Mouse (Mus musculus) limb, embryonic 11.5 days (tissue): ENCODE measurements around the gene Dcaf5. TPM values are rescaled to one million over a fixed set of nuclear protein-coding genes. Genes with fewer than 3 reads are reported as not detected.

Experiments
- ATAC-seq: fragments of 200-750 bp; cut with Nextera tagmentation; 2 replicates; pipeline ENCODE4 v1.8.0; 2017; ENCODE audit warnings: low read depth; ENCODE audit not compliant: insufficient number of reproducible peaks, low FRiP score, low TSS enrichment
- DNase-seq: peaks from one replicate; pipeline ENCODE4 v3.0.0-alpha.2; 2015; ENCODE audit warnings: low spot score
- H3K27ac ChIP-seq: fragments of 300-500 bp; sonication (generic); replicated peaks from 2 replicates; pipeline ENCODE4 v1.5.1; 2014; ENCODE audit warnings: low read depth, mild to moderate bottlenecking, low read length
- H3K27me3 ChIP-seq: fragments of 300-500 bp; sonication (generic); 2 replicates; pipeline ENCODE4 v1.6.1; 2014; ENCODE audit warnings: mild to moderate bottlenecking, low read length, mixed read lengths; ENCODE audit not compliant: control insufficient read depth, insufficient read depth
- H3K36me3 ChIP-seq: fragments of 300-500 bp; sonication (generic); 2 replicates; pipeline ENCODE4 v1.6.1; 2014; ENCODE audit warnings: mild to moderate bottlenecking, low read length, moderate library complexity, mixed read lengths; ENCODE audit not compliant: control insufficient read depth, insufficient read depth
- H3K4me1 ChIP-seq: fragments of 300-500 bp; sonication (generic); 2 replicates; pipeline ENCODE4 v1.6.1; 2014; ENCODE audit warnings: low read length, mixed read lengths; ENCODE audit not compliant: control insufficient read depth, insufficient read depth
- H3K4me2 ChIP-seq: fragments of 300-500 bp; sonication (generic); 2 replicates; pipeline ENCODE4 v1.6.1; 2014; ENCODE audit warnings: low read depth, mild to moderate bottlenecking, moderate library complexity; ENCODE audit not compliant: severe bottlenecking
- H3K4me3 ChIP-seq: fragments of 300-500 bp; sonication (generic); 2 replicates; pipeline ENCODE4 v1.5.1; 2014; ENCODE audit warnings: low read depth, low read length
- H3K9ac ChIP-seq: fragments of 300-500 bp; sonication (generic); 2 replicates; pipeline ENCODE4 v1.6.1; 2014; ENCODE audit warnings: mild to moderate bottlenecking, low read length
- H3K9me3 ChIP-seq: fragments of 300-500 bp; sonication (generic); 2 replicates; pipeline ENCODE4 v1.6.1; 2016; ENCODE audit warnings: low read length; ENCODE audit not compliant: control insufficient read depth
- WGBS: fragments of 180-500 bp; shearing (Covaris S2); extraction: QIAGEN DNeasy Blood & Tissue Kit; methylation state at CpG from one replicate; pipeline ENCODE4 v1.1.7; 2014; 5-methylcytosine and 5-hydroxymethylcytosine counted together
- polyA plus RNA-seq: library from polyadenylated mRNA; unstranded; fragments of >200 nt; fragmentation: Nextera tagmentation; extraction: Ambion mirVana; gene quantifications from 2 replicates; pipeline ENCODE4 v1.2.1, GENCODE M21; 2014

Gene Dcaf5
- polyA plus RNA-seq, 1 experiment from 2014 or later = 10.3 TPM

DNA sequence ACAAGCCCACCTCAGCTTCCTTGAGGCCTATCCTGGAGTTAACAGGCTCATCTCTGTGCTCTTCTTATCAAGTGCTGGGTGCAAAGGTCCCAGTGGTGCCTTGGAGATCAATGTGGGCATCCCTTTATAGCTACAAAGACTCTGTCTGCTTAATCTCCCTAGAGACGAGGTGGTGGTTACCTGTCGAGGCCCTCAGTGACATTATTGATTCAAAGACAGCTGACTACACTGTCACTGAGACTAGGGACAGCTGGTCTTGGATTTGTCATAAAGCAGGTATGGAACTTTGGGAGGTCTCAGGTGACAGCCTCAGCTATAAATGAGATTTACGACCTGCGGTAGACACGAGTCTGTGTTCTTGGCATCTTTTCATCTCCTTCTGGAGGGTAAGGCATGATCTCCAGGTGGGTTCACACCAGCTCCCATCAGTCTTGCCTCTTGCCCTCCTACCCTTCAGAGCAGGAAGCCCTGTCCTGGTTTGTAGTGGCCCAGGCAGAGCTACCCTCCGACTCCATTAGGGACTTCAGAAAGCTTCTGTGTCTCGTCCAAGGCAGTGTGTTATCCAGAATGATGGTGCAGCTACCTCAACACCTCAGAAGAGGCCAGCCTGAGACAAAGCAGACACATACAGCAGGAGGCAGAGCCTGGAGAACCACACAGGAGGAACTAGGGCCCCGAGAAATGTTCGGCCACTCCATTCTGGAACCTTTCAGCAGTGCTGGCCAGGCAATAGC lies 112.2 kb downstream of the Dcaf5 start:
- no peak overlapping the region for H3K4me2 ChIP-seq
- no peak overlapping the region for H3K27ac ChIP-seq
- peak; percentile 31; the same call in 1 of the 2 replicates for ATAC-seq
- H3K9ac ChIP-seq = no peak overlapping the region
- H3K4me1 ChIP-seq = no peaks in the 10 kb centered on the region; the same call in 1 of the 2 replicates
- no peak for DNase-seq
- H3K4me3 ChIP-seq = no peak overlapping the region
- peaks cover 2% of the 10 kb centered on the region; the same call in 1 of the 2 replicates for H3K36me3 ChIP-seq
- H3K27me3 ChIP-seq = no peaks in the 10 kb centered on the region
- H3K9me3 ChIP-seq = no peaks in the 10 kb centered on the region
- WGBS = 34% methylated on average over 9 of the region's 9 CpGs

DNA sequence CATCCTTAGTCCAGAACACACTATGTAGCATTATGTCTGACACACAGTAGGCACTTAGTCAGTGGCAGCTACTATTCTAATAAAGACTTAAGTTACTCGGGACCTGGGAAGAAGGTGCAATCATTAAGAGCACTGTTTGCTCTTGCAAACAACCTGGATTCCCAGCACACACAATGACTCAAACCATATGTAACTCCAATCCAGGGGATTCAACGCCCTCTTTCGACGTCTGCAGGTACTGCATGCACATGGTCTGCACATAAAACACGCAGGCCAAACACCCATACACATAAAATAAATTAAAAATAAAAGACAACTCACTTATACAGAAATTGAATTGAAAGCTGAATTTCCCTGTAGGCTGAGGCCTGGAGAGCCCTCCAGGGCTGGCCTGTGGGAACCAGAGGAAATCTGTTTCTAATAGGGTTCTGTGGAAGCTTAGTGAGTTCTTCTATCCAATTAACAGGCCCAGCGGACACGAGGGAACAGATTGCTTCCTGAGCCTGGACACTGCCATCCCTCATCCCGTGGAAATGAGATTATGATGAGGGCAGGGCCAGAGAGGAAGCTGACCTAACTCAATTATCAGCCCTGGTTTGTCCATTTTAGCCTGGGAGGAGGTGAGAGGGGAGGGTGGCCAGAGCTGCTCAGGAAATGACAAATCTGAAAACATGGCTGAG lies 112.9 kb downstream of the Dcaf5 start:
- H3K9me3 ChIP-seq = no peaks in the 10 kb centered on the region
- H3K4me3 ChIP-seq = no peak overlapping the region
- H3K9ac ChIP-seq = no peak overlapping the region
- DNase-seq = no peak
- H3K4me2 ChIP-seq = no peak overlapping the region
- ATAC-seq = no peak
- no peak overlapping the region for H3K27ac ChIP-seq
- H3K4me1 ChIP-seq = no peaks in the 10 kb centered on the region; the same call in 1 of the 2 replicates
- WGBS = 44% methylated on average over 8 of the region's 8 CpGs
- H3K27me3 ChIP-seq = no peaks in the 10 kb centered on the region
- H3K36me3 ChIP-seq = peaks cover 2% of the 10 kb centered on the region; the same call in 1 of the 2 replicates

DNA sequence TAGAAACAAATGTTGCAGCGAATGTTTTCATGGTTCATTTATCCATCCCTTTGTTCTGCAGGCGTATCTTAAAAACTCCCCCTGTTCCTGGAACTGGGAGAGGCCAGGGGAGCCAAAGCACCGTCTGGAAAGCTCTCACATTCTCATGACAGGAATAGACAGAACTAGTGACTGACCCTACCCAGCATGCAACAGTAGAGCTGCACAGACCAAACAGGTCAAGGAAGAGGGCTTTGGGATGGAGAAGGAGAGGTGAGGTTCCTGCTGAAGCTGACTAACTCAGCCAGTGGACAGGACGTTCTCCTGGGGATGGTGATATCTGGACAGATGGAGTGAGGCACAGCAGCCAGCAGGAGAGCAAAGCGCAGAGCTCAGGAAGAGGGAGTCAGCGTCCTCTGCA lies 113.9 kb downstream of the Dcaf5 start:
- Histone ChIP-seq H3K27me3 (no peaks in the 10 kb centered on the region), H3K4me1 (no peaks in the 10 kb centered on the region; the same call in 1 of the 2 replicates), H3K27ac (no peak overlapping the region), H3K4me2 (no peak overlapping the region), H3K9me3 (no peaks in the 10 kb centered on the region), H3K4me3 (no peak overlapping the region), H3K9ac (no peak overlapping the region), H3K36me3 (peaks cover 2% of the 10 kb centered on the region; the same call in 1 of the 2 replicates)
- ATAC-seq (no peak), DNase-seq (no peak)
- WGBS = 75% methylated on average over 6 of the region's 6 CpGs

DNA sequence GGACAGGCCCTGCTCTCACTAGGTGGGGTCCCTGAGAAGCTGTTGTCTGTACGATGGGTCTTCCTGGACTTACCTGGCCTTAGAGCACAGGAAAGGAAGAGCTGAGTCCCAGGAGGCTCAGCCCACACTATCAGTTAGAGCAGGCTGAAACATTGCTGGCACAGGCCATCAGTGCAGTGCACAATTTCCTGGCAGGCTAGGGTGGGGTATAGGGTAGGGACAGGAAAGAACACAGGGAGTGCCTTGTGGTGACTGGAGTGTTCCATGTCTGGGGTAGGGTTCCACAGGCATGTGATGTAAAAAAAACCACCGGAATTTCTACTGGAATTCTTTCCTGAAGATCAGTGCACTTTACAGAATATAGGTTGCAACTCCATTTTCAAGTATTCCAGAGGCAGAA lies 117.3 kb downstream of the Dcaf5 start:
- WGBS = 95% methylated on average over 2 of the region's 2 CpGs

DNA sequence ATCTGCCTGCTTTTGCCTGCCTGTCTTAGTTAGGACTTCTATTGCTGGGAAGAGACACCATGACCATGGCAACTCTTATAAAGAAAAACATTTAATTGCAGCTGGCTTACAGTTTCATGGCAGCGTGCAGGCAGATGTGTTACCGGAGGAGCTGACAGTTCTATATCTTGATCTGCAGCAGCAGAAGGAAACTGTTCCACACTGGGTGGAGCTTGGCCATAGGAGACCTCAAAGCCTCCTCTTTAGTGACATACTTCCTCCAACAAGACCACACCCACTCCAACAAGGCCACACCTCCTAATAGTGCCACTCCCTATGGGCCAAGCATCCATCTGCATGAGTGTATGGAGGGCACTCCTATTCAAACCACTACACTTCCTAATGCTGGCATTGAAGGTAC lies 121.1 kb downstream of the Dcaf5 start:
- no peak overlapping the region for H3K4me3 ChIP-seq
- H3K4me1 ChIP-seq = no peaks in the 10 kb centered on the region
- no peak overlapping the region for H3K9ac ChIP-seq
- H3K9me3 ChIP-seq = no peaks in the 10 kb centered on the region
- no peaks in the 10 kb centered on the region for H3K36me3 ChIP-seq
- H3K27ac ChIP-seq = no peak overlapping the region
- no peak for DNase-seq
- WGBS = 98% methylated on average over 2 of the region's 2 CpGs
- no peak for ATAC-seq
- H3K4me2 ChIP-seq = no peak overlapping the region
- H3K27me3 ChIP-seq = no peaks in the 10 kb centered on the region

More for the DNA sequence above, 117.3 kb downstream of the Dcaf5 start:
- Histone ChIP-seq H3K9me3 (no peaks in the 10 kb centered on the region), H3K4me1 (no peaks in the 10 kb centered on the region), H3K4me3 (no peak overlapping the region), H3K9ac (no peak overlapping the region), H3K27ac (no peak overlapping the region), H3K27me3 (no peaks in the 10 kb centered on the region), H3K36me3 (no peaks in the 10 kb centered on the region), H3K4me2 (no peak overlapping the region)
- ATAC-seq (no peak), DNase-seq (no peak)

DNA sequence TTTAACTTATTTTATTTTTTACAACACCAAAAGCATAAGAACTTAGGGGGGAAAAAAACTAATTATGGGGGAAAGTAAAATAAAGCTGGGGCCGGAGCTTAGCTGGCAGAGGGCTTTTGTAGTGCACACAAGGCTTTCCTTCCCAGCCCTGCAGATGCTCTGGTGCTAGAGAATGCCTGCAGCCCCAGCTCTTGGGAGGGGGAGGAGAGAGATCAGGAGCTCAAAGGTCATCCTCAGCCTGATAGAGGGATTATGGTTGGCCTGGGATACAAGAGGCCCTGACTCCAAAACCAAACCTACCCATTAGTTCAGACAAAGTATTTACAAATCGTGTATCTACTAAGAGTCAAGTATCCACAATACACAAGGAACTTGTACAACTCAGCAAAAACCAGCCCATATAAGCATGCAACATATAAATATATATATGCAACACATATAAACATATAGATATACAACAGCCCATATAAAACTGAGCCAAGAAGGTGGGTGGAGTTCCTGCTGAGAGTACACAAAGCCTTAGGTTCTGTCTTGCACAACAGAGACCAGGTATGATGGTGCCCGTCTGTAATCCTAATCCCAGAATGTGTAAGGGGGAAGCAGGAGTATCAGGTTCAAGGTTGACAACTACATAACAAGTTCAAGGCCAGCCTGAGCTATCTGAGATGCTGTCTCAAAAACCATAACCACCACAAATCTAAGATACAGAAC lies 124.3 kb downstream of the Dcaf5 start:
- DNase-seq = no peak
- no peaks in the 10 kb centered on the region for H3K36me3 ChIP-seq
- no peak overlapping the region for H3K9ac ChIP-seq
- H3K9me3 ChIP-seq = no peaks in the 10 kb centered on the region
- no peaks in the 10 kb centered on the region for H3K4me1 ChIP-seq
- no peak overlapping the region for H3K27ac ChIP-seq
- no peaks in the 10 kb centered on the region for H3K27me3 ChIP-seq
- no peak overlapping the region for H3K4me3 ChIP-seq
- no peak for ATAC-seq
- WGBS = 78% methylated on average over 3 of the region's 3 CpGs
- H3K4me2 ChIP-seq = no peak overlapping the region

DNA sequence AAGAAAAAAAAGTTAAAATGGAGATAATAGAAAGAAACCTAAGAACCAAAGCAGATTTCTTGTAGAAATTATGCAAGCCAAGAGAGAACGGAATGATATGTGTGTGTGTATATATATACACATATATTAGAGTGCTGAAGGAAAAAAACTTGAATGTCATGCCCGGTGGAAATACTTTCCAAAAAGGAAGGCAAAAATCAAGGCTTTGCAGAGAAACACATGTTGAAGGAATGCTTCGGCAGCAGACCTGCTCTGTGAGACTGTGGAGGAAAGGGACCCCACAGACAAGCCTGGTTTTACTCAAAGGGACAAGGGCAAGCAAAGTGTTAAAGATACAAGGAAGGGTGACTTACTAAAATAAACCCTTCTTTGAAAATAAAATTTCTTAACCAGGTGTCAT lies 128.8 kb downstream of the Dcaf5 start:
- H3K9ac ChIP-seq = no peak overlapping the region
- H3K4me1 ChIP-seq = no peaks in the 10 kb centered on the region
- H3K4me3 ChIP-seq = no peak overlapping the region
- 74% methylated on average over 3 of the region's 3 CpGs for WGBS
- ATAC-seq = no peak
- no peaks in the 10 kb centered on the region for H3K9me3 ChIP-seq
- no peak overlapping the region for H3K4me2 ChIP-seq
- H3K27ac ChIP-seq = no peak overlapping the region
- no peaks in the 10 kb centered on the region for H3K36me3 ChIP-seq
- no peaks in the 10 kb centered on the region for H3K27me3 ChIP-seq
- no peak for DNase-seq

DNA sequence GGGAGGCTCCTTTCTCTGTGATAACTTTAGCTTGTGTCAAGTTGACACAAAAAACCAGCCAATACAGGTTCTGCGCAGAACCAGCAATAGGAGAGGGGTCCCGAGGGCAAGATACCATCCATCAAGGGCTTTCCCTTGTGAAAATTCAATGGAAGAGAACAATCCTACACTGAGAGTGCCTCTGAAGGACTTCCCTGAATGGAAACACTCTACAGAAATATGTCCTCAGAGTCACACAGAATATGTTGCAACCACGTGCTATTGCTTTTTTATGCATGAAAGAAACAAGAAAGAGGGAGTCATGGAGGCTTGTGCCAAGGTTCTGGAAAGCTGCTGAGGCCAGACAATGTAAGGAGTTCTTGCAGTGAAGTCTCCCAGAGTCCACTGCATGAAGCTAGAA lies 131.9 kb downstream of the Dcaf5 start:
- Histone ChIP-seq H3K9me3 (no peaks in the 10 kb centered on the region), H3K4me2 (no peak overlapping the region), H3K27me3 (no peaks in the 10 kb centered on the region), H3K36me3 (no peaks in the 10 kb centered on the region), H3K4me1 (no peaks in the 10 kb centered on the region), H3K4me3 (no peak overlapping the region), H3K9ac (no peak overlapping the region), H3K27ac (no peak overlapping the region)
- WGBS = 94% methylated on average over 3 of the region's 3 CpGs
- DNase-seq (no peak), ATAC-seq (no peak)
